Mouse (Mus musculus): Measurements from ENCODE around the gene Enpp4.

DNA sequence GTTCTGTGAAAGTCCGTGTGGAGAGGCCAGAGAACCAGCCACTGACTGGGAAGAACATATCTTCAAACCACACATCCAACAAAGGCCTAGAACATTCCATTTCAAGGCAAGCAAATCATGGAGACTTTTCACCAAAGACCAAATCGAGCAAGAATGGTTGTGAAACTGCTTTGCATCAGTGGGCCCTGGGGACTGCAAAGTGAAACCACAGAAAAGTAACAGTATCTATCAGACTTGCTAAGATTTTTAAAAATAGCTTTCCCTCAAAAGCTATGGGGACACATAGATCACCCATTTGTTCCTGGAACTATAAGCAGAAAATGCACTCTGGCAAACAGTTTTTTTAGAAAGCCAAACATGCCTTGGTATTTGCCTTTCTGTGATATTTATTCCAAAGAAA, 14.7 kb downstream of the Enpp4 start:
- TF ChIP-seq ZNF384 (IDR thresholded peaks at IDR 0.05; ENCODE audit: low read depth, low read length) (no peak), MAFK (IDR thresholded peaks at IDR 0.05; ENCODE audit: insufficient read depth, low read depth, low read length) (no peak)
